Mouse (Mus musculus) erythroblast, embryonic 14.5 days (primary cell): ENCODE measurements around the gene Cd300c.

Experiments
- GATA1 ChIP-seq: IDR thresholded peaks from 2 replicates; pipeline ENCODE4 v1.6.1; 2012; ENCODE audit warnings: low read length, inconsistent platforms, mixed read lengths
- TAL1 ChIP-seq: IDR thresholded peaks from 3 replicates; pipeline ENCODE4 v1.6.1; 2012; ENCODE audit warnings: low read length, inconsistent platforms, mixed read lengths

DNA sequence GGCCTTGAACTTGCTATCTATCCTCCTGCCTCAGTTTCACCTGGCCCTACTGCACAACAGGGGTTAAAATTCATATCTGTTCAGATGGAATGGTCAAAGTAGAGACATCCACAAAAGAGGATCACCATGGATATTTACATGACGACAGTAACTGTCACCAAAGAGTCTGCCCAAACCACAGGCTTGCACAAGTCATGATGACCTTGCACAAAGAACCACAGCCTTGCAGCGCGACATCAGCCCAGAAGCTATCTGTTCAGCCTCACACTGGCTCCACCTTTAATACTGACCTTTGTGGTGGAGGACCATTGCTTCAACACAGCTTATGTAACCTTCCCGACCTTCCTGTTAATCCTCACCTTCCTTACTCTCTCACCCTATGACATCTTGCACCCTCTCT lies 61.4 kb downstream of the Cd300c start:
- no peak for TF ChIP-seq GATA1
- TF ChIP-seq TAL1, result no peak
